Mouse (Mus musculus) regulatory T cell (primary cell): ENCODE results near the gene Pgm2l1.

Experiments used
- in situ Hi-C: fragments of 300-600 bp; cut with MboI, MseI; formaldehyde crosslinking; loops from one replicate; pipeline ENCODE4 v1.15.1; 2025; ENCODE audit warnings: high pct_unique_total_duplicates

Gene Pgm2l1

DNA sequence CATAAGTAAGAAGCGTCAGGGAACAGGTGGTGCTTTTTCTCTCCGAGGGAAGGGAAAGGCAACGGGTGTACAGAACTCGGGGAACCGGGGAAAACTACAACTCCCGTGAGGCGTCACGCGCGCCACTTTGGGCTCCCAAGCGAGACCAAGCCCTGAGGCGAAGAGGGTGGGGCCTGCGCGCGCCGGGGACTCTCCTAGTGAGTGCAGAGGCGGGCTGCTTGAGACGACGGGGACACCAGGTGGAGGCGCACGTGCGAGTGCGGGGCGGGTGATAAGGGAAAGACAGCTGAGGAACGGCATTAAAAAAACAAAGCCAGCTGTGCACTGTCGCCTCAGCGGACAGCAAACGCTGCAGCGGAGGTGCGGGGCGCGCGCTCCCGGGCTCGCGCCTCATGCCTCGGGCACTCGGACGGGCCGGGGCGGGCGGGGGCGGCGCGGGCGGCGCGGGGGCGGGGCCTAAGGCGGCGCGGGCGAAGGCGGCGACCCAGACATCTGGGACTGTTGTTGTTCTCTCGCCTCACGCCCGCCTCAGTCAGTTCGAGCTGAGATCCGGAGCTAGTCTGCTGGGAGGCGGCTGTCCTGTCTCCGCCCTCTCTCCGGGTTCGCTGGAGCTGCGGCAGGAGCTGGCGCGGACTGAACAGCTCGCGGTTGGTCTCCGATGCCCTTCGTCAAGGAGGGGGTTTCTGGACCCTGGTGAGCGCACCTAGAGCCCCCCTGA is at the start of gene Pgm2l1:
Pgm2l1 (plus strand) TSS at position 237 of the 718 bp plus-strand sequence.
- in situ Hi-C loops: no loop called here

DNA sequence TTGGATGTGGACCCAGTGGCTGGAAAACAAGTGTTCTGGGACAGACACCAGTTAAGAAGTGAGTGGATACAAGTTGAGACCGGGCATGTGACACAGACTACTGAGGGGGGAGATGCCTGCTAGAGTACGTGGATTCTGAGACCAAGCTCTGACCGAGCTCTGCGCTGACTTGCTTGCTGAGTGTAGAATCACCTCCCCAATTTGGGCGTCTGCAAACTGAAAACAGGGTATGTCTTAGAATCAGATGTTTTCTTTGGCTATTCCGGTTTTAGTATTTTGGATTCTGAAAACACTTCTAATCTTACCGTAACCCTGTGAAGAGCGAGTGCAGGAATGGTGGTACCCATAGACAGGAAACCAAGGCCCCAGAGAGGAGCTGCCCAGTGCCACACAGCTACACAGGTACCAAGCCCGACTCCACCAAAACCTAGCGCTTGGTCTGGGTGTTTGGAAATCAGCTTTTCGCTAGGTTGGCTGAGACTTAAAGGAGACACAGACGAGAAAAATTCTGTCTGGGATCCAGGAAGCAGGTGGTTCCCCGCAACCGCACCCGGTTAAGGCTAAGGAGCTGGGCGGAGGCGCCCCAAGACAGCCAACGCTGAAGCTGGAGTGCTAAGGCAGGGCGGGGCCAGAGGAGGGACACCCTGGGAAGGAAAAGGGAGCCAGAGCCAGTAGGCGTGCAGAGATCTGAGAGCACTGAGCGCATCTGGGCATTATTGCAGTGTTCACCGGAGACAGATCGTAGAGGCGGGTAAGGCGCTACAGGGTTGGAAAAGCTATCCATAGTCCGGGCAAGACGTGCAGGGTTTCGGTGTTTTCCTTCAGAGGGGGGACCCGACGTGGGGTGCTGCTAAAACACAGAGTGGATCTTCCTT is 48.9 kb upstream of the Pgm2l1 start:
- in situ Hi-C loops: no loop called here

DNA sequence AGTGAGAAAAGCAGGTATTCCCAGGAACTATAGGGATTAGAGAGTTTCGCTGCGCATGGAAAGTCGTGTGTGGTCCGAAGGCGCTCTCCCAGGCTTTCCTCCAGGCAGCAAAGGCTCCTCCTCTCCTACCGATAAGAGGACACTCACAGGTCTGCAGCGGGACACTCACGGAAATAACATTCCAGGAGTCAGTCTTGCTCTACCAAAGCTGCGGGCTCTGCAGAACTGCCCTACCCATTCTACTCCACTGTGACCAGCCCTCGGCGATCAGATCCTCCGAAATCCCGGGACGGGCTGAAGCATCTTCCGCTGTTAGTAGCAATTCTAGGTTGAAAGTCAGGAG is 48.3 kb upstream of the Pgm2l1 start:
- in situ Hi-C loops: no loop called here

DNA sequence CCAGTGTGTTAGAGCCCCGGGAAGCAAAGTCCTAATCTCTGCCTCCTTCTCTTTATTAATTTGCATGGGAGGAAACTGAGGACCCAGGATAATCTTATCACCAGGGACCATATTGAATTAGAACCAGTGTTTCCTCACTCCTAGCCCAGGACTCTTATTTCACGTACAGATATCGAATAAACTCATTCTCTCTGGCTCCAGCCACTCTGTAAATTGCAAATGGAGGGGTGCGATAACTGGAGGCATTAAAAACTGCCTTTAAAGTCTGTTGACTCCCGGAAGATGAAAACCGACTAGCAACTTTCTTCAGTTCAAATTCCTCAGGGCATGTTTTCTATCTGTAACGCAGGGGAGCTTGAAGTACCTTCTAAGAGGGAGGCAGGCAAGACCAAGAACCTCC is 47.8 kb upstream of the Pgm2l1 start:
- in situ Hi-C loops: no loop called here

DNA sequence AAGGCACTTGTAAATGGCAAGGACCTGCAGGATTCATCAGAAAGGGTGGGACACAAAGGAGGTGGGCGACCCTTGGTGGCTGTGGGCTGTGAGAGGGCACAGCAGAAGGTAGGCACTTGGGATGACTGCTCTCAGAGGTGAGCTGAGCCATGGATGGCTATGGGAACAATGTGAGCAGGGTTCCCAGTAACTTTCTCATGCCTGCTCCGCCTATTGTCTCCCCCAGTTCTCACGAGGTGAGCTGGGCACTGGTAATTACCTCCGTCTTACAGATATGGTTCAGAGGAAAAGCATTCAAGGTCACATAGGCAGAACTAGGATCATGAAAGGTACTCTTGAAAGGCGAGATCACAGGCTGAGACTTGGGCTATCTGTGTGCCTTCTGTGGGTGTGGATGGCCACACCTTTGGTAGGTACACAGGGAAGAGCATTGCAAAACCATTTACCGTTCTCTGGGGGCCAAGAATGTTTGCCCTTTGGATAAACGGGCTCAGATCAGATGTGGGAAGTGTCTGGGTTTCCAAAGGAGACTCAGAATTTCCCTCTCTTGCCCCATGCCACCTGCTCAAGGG is 47.3 kb upstream of the Pgm2l1 start:
- in situ Hi-C loops: no loop called here

DNA sequence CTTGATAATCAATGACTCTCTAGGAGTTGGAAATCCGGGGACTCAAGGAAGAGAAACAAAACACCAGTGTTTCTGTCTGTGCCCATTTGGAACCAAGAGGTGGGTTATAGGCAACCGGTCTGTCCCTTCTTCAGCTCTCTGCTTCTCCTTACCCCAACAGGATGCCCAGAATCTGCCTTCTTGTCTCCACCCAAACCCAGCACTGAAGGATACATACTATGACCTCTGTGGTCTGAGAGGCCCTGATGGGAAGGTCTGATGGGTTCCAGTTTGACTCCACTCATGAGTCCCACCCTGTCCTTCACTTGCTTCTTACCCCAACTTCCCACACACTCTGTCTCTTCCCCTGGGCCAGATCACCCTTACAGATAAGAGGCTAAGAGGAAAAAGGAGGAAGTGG is 46.0 kb upstream of the Pgm2l1 start:
- in situ Hi-C loops: no loop called here

DNA sequence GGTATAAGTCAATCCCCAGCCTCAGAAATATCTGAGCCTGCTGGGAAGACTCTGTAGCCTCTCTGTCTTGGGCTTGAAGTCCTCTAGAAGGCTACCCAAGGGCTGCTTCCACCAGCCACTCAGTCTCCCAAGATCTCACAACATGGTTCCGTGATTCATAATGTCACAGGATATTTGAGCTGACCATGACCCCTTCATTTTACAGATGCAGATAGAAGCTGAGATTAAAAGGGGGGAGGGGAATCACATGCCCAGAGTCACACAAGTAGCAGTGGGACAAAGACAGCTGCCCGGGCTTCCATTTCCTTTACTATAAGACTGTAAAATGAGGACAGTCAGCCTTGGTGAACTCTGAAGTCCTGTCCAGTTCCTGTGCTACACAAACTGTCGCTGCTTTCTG is 45.6 kb upstream of the Pgm2l1 start:
- in situ Hi-C loops: no loop called here

DNA sequence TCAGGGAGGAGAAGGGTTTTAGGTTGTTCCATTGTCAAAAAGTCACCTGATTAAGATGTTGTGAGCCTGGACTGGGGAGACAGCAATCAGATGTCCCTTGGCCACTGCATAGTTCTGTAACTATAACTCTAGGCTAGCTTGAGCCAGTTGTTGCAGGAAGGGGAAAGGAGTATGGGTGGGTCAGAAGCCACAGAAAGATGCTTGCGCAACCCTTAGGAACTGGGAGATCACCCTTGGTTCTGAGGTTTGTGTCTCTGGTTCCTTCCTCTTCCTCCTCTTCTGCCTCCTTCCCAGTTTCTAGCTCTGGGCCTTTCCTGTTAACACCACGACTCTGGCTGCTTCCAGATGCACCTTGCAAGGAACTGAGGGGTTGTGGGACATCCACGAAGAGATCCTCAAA is 44.8 kb upstream of the Pgm2l1 start:
- in situ Hi-C loops: no loop called here

DNA sequence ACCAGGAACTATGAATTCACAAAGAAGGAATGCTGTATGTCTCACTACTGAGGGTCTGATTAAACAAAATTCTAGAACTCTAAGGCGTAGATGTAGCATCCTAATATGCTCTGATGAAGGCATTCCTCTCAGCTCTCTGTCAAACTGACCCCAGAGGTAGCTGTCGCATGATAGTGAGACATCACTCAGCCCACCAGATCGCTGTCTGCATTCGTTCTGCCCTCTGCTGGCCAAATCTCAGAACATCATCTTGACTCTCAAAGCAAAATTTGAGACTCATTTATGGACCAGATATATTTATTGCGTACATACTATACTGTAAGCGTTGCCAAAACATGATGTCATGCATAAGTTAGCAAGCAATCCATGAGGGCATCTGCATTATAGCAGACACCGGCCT is 39.6 kb upstream of the Pgm2l1 start:
- in situ Hi-C loops: no loop called here

DNA sequence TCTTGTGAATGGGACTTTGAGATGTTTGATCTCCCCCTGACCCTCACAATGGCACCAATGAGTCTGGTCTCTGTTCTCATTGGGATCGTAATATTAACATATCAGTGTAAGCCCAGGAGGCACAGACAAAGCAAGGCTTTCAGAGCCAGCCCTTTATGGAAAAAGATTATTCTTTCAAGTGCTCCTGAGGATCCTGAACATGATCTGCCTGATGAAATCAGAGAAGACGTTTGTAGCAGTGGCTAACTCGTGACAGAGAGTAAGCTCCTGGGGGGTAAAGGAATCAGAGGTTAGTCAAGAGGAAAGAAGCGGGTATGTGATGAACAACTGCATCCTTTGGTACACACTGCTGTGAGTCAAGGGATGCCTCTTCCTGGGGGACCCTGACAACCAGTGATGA is 37.0 kb upstream of the Pgm2l1 start:
- in situ Hi-C loops: loop anchor here (10.0 kb wide), 1 partner anchor 1655 kb away; no protein-coding TSS in a partner anchor

DNA sequence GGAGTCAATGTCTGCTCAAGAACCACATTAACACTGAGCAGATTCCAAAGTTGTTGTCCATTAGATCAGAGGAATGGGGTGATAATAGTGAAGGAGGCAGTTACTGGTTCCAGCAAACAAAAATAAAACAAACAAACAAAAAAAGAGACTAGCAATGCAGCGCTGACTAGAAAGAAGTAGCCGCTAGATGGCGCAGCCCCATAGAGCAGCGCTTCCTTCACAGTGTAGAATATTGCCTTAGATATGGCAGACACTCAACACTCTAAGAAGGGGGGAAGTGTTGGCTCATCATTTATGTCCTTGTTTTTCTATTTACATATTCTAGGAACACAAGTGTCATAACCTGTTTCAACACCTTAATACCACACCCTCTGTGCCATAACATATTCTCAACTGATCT is 36.4 kb upstream of the Pgm2l1 start:
- in situ Hi-C loops: loop anchor here (10.0 kb wide), 1 partner anchor 1654 kb away; no protein-coding TSS in a partner anchor

DNA sequence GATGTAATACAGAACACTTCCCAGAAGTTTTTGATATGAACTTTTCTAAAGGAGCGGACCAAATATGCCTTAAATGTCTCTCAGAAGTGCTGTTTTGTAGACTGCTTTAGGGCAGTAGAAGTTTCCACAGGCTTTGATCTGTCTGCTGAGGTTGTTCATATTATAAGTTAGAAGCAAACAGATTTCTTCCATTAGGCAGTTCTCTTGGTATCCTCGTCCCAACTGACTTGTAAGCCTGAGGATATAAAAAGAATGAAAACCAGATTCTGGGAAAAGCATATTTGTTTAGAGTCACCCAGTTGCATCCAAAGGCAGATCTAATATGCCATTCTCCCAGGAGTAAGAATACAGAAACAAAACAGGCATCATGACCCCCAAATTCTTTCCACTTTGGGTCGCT is 26.0 kb upstream of the Pgm2l1 start:
- in situ Hi-C loops: loop anchor here (10.0 kb wide), 1 partner anchor 1916 kb away; no protein-coding TSS in a partner anchor

DNA sequence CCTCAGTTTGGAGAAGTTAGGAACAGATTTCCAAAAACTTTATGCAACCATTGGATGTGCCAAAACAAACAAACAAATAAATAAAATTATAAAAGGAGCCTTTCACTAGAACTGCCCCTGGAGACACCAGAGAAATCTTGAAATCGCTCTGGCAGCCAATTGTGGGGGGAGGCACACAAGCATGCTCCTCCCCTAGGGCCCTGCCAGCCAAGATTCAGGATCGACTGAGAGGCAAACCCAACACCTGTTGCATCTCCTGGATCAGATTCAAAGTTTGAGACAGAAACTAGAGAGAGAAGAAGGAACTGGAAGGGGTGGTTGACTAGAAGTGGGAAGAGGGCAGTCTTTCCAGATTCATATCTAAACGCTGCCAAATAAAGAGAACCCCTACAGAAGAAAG is 23.6 kb upstream of the Pgm2l1 start:
- in situ Hi-C loops: loop anchor here (10.0 kb wide), 1 partner anchor 1919 kb away; no protein-coding TSS in a partner anchor

DNA sequence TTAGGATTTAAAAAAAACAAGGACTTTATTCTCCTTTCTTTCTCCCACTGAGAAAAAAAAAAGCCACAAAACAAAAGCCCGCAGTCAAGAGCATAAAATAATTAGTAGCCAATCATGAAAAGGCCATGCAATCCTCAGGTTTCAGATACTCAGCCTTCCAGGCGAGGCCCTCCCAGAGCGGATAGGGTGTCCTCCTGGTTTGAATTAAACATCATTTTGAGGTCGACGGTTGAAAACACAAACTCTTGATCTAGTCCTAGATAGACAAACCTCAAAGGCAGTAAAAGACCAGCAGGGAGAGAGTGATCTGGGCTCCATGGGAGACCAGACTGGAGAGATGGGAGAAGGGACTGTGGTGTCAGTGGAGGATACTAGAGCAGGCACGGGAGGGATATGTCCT is 22.3 kb upstream of the Pgm2l1 start:
- in situ Hi-C loops: loop anchor here (10.0 kb wide), 1 partner anchor 1920 kb away; no protein-coding TSS in a partner anchor

DNA sequence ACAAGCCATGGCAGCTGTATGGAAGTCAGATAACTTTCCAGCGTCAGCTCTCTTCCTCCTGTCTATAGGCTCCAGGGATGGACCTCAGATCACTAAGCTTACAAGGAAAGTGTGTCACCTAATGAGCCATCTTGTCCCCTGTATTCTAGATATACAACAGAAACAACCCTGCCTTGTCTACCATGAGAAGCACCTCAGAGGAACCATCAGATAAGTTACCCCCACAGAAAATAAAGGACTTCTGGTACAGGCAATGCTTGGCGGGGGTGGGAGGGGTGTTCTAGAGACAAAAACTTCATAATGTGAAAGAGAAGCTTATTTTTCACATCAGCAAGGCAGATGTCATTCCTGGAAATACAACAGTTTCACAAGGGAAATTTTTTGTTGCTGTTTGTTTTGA is 21.1 kb upstream of the Pgm2l1 start:
- in situ Hi-C loops: loop anchor here (10.0 kb wide), 1 partner anchor 1921 kb away; no protein-coding TSS in a partner anchor

DNA sequence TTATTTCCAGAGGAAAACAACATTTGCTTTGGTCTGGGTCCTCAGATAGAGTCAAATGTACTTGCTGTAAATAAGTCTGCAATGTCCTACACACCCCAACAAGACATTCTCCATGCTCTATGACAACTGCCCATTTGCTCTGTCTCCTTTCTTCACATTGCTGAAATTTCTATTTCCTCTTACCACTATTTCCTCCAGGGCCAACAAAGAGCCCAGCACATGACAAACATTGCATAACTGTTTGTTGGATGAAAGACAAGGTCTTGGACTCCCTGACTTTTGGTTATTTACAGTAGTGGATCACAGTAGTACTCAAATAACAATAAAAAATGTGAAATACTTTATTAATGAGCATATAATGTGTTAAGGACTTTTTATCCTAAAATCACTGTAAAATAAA is 19.3 kb upstream of the Pgm2l1 start:
- in situ Hi-C loops: loop anchor here (10.0 kb wide), 1 partner anchor 1923 kb away; no protein-coding TSS in a partner anchor

DNA sequence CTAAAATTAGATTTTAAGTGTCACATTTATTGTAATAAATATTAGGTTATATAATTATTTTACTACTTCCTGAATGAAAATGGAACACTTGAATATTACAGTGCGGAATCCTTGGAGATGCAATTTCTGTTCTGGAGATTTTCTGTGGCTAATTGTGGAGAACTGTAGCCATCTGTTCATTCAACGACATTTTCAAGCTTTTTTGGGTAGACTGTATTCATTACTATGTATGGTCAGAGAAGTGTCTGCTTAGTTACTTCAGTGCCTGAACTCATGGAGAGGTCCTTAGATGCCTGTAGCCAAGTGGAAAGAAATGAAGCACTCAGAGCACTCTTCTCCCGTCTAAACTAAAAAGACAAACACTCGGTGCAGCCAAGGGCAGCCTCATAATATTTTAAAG is 12.9 kb upstream of the Pgm2l1 start:
- in situ Hi-C loops: no loop called here

DNA sequence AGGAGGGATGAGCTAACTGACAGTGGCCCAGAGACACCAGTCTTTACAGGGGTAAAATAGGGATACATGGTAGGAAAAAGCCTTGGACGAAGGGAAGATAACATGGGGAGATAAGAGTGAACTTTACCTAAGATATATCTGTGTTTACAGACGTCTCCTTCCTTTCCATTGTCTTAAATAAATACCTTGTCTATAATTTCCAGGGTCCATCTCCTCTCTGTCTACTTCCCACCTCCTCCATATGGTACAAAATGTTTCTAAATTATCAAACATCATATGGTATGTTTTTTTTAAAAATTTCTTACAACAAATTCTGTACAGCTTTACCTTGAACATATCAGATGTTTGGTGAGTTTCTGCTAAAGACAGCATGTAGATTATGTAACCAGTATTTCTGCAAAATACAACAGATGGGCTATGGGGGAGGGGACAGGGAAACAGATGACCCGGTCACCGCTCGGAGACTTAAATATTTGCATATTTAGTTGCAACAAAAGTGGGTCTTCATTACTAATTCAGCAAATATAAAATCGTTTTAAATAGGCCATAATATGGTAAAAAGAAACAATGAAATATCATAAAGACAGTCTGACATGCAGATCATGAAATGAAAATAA is 12.0 kb upstream of the Pgm2l1 start:
- in situ Hi-C loops: no loop called here

DNA sequence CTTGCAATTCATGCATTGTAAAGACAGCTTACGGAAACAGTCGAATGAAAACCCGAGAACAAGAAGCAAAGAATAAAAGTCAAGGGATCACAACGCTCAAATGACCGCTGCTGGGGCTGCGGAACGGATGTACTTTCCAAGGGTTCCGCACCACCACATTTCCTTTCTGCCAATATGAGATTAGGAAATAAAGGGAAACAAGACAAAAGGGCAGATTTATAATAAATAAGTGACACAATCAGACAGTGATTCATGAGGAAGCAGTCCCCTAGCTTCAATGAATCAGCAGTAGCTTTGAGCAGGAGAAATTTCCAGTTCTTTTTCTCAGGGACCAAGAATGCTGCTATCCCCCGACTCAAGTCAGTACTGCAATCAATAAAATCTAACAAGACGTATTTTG is 11.2 kb upstream of the Pgm2l1 start:
- in situ Hi-C loops: no loop called here

DNA sequence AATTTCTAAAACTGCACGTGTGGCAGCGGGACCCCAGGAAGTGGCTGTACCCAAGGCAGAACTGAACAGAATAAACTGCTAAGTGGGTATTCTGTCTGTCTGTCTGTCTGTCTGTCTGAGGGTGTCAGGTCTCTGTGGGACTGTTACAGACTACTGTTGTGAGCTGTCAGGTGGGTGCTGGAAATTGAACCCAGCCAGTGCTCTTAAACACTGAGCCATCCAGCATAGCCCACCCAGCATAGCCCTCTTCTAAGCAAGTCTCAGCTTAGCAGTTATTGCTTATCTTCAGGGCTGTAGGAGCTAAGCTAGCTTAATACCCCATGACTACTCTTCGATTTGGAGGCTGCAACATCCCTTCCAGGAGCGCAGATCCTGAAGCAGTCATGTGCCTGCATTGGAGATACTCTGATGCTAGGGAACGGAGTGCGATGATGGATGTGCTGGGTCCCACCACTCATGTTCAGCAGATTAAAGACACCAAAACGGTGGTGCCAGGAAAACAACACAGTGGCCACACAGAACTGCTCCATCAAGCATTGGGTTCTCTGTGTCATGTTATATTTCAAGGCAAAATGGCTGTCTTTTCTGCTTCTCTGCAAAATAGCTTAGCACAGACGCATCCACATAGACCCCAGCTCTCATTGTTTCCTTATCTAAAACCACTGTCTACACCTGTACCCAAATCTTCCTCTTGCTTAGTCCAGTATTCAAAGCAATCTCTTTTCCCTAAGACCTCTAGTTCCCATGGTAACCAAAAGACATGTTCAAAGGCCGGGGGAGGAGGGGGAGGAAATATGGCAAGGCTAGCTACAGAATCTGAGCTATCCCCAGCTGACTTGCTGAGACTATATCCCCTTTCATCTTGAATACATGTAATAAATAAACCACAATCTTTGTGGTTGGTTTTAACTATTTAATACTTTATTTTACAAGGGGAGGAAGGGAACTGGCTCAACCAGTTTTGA is 10.3 kb upstream of the Pgm2l1 start:
- in situ Hi-C loops: no loop called here
